Mouse (Mus musculus): ENCODE data around the gene Cad.
"Not testable (repeated sequence)": the region's sequence is repeated elsewhere in the genome, so short reads cannot be mapped to it uniquely, and the experiment has no call there.

The Cad gene

DNA sequence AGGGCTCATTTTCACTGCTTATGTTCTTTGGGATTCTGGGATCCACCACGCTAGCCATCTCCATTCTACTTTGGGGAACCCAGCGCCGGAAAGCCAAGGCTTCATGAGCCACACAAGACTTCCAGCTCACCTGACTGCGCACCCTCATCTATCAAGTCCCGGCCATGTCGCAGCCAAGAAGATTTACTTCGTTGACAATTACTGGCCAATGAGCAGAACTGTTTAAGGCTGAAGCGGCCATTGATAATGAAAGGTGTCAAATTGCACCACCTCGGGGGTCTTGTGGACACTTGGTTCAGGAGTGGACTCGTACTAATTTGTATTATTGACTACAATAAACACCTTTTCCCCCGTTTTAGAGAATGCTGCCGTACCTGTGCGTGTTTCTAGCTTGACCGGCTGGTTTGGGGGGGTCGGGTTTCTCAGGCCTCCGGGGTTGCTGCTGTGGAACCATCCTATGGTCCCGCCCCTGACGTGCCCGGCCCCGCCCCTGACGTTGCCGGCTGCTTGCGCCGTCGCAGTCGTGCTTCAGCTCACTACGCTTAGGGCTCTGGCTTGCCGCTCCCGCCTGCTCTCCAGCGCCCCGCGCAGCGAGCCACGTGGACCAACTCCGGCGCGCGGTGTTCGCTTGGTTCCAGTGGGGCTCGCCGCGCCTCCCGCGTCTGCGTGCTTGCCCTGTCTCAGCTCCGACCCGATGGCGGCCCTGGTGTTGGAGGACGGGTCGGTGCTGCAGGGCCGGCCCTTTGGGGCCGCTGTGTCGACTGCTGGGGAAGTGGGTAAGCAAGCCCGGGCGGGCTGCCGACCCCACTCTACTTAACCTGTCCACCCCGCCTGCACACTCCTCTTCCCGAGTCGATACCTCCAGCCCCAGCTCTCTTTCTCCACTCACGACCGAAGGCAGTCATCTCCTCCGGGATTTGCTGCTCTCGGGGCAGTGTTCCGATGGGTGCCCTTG is at the start of gene Cad:
Gene Cad (plus strand): TSS at position 520 of the 955 bp plus-strand sequence.
- in situ Hi-C loops (cut with MboI, MseI), result no loop called here

DNA sequence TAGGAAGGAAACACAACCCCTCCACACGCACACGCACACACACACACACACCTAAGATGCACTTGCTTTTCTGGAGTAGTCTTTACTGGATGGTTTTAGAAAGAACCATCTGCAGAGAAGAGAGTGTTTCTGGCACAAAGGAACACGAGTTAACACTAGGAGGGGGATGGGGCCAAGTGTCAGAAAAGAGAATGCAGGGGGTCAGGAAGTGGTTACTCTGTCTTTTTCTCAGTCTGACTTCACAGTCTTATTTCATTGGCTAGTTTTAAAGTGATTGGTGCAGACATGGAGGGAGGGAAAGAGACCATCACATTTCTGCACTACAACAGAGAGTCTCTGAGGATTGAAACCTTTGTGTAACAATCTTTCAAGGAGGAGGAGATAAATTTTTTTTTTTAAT is 41.8 kb upstream of the Cad start:
- in situ Hi-C loops (cut with MboI, MseI), result no loop called here

DNA sequence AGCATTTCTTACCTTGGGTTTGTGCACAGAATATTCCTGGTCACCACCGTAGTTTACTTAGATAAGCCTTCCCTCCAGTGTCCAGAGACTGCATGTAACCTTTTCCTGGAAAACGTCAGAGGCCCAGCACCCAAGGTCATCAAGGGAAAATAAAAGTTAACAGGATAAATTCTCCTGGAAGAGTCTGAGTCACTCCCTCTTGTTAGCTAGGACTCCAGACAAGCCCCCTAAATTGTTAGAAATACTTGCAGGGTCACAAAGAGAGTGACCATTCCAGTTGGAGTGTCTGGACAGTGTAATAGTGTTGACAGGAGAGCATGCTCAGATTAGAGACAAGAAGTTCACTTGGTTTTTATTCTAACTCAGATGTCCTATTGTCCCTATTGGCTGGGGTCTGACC is 38.7 kb upstream of the Cad start:
- in situ Hi-C loops (cut with MboI, MseI), result no loop called here

DNA sequence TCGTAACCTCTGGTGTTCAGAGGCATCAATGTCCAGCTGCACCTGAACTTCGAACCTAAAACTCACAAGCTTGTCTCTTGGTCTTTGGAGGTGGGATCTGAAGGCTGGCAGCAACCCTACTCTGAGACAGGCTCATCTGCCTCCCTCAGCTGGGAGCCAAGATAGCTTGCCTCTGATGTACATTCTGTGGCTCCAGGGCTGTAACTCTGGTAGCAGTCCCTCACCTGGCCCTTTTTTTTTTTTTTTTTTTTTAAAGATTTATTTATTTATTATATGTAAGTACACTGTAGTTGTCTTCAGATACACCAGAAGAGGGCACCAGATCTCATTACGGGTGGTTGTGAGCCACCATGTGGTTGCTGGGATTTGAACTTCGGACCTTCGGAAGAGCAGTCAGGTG is 32.8 kb upstream of the Cad start:
- in situ Hi-C loops (cut with MboI, MseI), result not testable (repeated sequence)

DNA sequence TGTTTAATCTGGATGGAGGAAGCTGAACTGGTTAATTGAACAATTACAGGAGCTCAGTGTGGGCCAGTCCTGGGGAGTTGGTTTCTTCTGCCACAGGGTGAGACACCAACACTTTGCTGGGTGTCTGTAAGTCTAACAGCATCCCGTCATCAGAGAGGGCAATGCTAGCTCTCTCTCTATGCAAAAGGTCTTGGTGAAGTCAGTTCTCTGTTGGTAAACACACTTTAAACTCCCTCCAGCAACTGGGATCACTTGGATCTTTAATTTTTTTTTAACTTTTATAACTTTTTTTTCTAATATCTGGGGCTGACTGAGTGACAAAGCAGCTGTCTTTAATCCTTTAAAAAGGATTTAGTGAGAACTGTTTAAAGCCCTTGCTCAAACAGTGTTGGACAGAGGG is 31.9 kb upstream of the Cad start:
- in situ Hi-C loops (cut with MboI, MseI), result no loop called here

DNA sequence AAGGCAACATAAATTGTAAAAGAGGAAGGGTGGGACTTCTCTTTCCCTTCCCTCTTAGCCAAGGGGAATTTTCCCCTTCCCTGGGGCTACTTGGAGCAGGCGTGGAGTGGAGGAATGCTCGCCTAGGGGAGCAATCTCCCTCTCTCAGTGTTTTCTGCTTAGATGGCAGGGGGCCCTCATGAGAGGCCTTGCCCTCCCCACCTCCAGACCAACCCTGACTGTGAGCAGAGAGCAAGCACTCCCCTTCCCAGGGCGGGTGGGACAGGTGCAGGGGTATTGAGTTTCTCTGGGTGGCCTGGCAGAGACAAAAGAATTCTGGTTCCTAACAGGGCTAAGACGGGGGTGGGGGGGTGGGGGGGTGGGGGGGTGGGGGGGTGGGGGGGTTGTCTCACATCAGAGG is 31.3 kb upstream of the Cad start:
- in situ Hi-C loops (cut with MboI, MseI), result no loop called here

DNA sequence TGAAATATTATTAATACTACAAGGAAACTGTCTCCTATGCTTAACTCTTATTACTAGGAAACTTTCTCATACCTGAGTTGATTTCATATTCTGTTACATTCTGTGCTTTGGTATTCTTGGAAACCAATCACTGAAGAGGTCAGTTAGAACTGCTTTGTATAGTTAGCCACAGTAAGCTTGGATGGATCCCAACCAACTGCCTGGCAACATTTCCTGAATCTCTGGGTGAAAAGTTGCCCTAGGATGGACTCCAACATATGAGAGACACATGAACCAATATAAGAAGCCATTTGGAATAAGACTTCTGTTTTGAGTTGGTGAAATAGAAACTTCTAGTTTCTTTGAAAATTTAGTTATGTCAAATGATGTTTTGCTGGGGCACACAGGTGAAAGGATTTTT is 29.9 kb upstream of the Cad start:
- in situ Hi-C loops (cut with MboI, MseI), result no loop called here

DNA sequence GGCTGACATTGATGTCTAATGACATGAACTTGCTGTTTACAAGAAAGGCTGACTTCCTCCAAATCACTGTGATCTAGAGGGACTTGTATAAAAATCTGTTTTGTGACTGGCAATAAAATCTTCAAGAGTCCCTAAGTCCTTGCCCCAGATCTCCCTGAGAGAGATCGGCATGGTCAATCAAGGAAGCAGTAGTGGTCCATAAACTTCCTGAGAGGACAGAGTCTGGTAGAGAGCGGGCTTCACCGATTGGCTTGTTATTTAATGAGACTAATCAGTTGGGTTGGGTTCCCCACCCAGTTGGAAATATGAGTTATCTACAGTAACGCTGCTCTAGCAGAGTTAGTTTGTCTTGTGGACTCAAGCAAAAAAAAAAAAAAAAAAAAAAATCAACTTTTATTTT is 23.7 kb upstream of the Cad start:
- in situ Hi-C loops (cut with MboI, MseI), result no loop called here

DNA sequence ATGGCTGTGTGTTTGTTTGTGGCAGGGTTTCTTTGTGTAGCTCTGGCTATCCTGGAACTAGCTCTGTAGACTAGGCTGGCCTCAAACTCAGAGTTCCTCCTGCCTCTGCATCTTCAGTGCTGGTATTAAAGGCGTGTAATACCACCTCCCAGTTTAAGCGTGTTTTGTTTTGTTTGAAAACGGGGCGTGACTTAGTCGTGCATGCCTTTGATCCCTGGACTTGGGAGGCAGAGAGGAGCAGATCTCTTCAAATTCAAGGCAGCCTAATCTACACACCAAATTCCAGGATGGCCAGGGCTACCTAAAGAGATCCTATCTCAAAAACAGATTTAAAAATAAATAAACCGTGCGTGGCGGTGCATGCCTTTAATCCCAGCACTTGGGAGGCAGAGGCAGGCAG is 23.1 kb upstream of the Cad start:
- in situ Hi-C loops (cut with MboI, MseI), result no loop called here

DNA sequence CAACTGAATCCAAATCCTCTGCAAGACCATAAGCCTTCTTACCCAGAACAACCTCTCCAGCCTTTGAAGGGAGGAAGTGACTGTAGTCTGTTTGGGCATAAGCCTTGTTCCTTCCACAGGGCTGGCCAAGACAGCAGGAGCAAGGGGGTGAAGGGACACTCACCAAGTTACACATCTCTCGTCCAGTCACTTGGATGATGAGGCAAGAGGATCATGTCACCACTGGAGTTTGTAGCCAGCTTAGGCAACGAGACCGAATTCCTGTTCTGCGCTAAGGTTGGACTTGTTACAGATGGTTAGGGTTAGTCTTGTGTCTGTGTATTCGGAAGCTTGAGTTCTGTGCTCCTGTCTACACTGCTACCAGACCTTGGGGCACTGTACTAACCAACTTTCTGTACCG is 19.9 kb upstream of the Cad start:
- in situ Hi-C loops (cut with MboI, MseI), result no loop called here

DNA sequence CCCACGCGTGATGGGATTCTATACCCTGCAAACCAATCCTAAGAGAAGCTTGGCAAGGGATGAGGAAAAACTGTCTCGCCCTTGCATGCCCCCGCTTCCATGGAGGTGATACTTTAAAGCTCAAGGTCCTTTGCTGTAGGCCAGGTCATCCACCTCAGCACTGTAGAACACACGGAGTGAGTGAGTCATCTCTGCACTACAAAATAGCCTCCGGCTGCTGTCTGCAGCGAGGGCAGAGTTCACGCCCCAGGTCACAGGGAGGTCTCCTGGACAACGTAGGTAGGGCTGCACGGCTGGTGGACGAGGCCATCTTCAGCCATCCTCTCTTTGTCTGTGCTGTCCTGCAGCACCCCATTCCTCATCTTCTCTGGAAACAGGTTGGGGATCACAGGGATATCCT is 18.0 kb upstream of the Cad start:
- in situ Hi-C loops (cut with MboI, MseI), result not testable (repeated sequence)

DNA sequence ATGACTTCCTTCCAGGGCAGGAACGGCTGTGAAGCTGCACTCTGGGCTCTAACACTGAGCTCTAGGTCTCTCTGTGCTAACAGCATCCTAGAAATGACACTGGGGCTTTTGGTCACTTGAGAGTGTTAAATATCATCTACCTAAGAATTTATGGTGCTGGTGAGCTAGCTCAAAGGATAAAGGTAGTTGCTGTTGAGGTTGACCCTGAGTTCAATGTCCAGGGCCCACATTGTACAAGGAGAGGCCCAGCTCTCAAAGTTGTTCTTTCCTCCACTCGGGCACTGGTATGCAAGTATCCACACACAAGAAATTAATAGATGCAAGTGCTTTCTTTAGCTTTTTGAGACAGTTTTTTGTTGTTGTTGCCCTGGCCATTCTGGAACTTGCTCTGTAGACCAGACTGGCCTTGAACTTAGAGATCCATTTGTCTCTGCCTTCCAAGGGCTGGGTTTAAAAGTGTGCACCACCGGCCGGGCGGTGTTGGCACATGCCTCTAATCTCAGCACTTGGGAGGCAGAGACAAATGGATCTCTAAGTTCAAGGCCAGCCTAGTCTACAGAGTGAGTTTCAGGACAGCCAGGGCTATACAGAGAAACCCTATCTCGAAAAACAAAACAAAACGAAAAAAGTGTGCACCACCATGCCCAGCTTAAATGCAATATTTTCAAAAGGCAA is 16.3 kb upstream of the Cad start:
- in situ Hi-C loops (cut with MboI, MseI), result no loop called here

DNA sequence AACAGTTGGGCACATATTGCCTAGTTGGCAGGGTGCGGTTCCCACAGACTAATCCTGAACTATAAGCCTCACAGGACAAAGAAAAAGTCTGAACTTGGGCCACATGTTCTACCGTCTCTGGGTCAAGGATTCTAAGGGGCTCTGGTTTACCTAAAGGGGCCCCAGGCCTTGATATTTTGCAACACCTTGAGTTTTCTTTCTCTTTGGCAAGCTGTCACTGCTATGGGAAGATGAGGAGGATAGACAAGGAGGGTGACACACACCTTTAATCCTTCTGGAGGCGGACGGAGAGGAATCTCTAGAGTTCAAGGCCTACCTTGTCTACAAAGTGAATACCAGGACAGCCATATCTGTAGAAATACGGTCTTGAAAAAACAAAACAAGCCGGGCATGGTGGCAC is 8.2 kb upstream of the Cad start:
- in situ Hi-C loops (cut with MboI, MseI), result no loop called here

DNA sequence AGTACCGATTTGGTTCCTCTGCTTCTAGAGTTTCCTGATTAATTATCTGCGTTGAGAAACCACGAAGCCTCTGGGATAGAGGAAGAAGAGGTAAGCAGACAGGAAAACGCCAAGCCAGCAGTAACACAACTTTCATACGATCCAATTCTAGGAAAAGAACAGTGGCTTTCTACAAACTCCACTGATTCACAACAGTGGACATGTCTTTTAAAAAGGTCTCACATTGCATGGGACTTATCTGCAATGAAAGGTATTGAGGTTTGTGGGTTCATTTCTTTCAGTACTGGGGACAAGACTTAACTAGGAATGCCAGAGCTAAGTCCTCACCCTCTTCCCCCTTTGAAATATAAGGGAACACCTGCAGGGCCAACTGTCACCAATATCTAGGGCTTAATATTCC is 7.5 kb upstream of the Cad start:
- in situ Hi-C loops (cut with MboI, MseI), result no loop called here

DNA sequence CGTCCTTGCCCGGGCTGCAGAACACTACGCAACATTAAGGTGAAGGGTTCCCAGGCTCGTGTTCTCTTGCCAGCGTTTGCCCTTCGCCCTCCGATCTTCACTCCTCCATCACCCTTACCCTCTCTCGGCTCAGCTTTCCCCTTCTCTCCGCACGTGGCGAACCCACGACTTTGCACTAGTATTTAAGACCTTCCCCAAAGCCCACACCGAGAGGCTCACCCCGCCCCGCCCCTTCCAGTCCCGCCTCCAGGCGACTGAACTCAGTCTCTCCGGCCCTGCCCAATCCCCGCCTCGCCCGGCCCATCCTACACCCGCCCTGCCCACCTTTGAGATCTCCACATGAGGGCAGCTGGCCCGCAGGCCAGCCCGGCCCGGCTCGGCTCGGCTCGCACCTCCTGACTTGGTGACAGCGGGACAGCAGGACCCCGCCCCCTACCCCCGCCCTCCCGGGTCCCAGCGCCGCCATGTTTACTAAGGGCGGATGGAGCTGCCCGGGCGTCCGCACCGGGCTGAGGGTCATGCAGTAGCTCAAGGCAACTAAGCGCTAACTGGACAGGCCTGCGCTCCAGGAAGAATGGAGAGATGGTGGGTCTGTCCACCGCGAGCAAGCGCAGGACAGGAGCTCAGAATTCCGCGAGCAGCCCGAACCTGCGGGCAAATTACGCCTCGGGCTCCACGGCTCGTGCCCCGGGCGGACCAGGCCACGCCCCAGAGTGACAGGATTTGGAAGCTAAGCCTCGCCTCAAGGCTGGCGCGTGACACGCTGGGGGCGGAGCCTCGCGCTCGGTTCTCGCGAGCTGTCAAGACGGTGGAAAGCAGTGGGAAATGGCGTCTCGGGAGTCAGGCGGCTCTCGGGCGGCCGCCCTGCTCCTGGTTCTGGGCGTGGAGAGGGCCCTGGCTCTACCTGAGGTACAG is 6.5 kb upstream of the Cad start, which contains the start of gene Atraid:
Gene Atraid (plus strand): TSS at position 465 of the 915 bp plus-strand sequence.
- in situ Hi-C loops (cut with MboI, MseI), result no loop called here

DNA sequence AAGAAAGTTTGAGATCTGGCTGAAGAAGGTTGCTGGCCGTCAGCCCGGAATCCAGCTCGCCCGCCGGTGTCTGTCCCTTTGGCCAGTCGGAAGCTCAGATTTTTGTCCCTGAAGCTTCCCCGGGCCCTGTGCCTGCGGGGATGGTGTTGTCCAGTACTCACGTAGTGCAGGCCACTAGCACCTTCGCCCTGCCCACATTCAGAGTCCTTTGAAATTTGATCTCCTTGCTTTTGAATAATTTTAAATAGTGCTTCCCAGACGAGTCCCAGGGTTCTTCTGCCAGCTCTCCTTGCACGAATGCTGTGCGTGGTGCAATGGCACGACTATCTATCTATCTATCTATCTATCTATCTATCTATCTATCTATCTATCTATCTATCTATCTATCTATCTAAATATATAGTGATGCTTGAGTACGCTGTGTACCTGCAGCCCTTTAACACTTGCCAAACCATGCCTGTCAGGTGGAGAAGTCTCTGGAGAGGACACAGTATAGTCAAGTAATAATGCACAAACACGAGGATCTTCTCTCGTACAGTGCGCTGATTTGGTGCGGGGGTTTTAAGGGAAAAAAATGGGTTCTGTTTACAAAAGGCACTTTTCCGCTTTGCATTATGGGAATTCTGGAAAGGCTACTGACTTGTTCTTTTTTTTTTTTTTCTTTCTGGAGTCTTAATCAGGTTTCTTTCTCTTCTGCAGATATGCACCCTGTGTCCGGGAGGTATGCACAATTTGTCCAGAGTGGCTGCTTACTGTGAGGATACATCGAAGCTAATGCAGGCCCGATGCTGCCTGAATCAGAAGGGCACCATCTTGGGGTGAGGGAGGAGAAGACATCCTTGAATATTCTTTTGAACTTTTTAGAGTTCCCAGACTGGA is 5.6 kb upstream of the Cad start, which contains the start of gene Slc5a6:
Gene Slc5a6 (minus strand): TSS at position 162 of the 879 bp plus-strand sequence.
- in situ Hi-C loops (cut with MboI, MseI), result no loop called here

DNA sequence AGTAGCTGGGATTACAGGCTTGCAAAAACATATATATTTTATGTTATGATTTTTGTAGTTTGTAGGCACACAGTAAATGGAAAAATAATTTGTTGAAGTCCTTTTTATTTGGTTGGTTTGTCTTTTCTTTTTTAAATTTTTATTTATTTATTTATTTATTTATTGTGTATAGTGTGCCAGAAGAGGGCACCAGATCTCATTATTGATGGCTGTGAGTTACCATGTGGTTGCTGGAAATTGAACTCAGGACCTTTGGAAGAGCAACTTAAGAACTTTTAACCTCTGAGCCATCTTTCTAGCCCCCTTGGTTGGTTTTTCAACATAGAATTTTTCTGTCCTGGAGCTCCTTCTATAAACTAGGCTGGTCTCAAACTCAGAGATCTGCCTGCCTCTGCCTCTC is 4.2 kb upstream of the Cad start:
- in situ Hi-C loops (cut with MboI, MseI), result no loop called here

DNA sequence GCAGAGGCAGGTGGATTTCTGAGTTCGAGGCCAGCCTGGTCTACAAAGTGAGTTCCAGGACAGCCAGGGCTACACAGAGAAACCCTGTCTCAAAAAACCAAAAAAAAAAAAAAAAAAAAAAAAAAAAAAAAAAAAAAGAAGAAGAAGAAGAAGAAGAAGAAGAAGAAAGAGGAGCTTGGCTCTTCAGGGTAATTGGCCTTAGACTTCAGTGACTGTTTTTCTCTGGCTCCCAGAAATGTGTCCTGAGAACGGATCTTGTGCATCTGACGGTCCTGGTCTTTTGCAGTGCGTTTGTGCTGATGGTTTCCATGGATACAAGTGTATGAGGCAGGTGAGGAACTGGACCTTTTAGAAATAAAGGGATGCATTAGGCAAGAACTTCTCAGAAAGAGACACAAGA is 852 bp upstream of the Cad start:
- in situ Hi-C loops (cut with MboI, MseI), result not testable (repeated sequence)

DNA sequence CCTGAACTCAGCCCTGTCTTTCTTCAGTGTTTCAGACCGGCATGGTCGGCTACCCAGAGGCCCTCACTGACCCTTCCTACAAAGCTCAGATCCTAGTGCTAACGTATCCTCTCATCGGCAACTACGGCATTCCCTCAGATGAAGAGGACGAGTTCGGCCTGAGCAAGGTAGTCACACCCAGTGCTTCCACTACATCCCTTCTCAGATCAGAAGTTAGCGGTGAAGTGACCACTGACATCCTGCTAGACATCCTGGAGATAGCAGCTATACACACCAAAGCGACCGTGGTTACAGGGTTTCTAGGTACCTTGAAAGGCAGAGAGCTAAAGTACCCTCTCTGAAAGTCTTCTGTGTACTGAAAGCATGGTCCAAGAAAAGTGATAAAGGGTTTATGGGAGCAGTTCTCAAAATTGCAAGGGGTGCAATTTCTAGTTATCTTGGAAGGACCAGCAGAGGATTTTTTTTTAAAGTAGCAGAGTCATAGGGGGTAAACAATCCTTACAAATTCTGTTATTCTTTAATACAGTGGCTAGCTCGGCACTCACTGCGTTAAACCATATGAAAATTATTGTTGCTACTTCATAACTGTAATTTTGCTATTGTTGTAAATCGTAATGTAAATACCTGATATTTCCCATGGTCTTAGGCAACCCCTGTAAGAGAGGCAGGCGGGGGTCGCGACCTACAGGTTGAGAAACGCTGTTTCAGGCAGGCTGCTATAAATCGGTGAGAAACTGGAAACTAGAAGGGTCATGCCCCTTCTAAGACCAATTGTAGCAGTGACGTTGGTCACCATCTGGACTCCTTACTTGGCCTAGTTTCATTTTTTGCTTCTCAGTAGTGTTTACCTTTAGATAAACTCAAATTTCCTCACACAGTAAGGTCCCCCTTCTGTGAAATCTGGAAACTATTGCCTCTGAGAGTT is 898 bp downstream of the Cad start:
- in situ Hi-C loops (cut with MboI, MseI), result no loop called here

DNA sequence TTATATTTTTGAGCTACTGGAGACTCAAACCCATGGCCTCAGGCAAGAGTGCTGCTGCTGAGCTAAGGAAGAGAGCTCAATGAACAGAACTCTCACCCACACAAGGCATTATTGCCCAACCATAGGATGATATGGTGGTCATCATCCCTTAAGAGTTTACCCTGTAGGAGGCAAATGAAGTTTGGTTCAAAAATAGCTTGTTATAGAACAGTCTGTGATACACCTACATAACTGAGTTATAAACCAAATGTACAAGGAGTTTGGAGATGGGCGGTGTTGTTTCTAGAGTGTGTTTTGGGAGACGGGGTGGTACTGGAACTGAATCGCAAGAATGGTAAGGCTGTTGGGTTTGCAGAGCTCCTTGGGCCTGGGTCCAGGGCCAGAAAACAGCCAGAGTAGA is 15.2 kb downstream of the Cad start:
- in situ Hi-C loops (cut with MboI, MseI), result no loop called here

Data from regulatory T cell (primary cell).